Mouse (Mus musculus) common myeloid progenitor, adult 5-6 weeks (primary cell): ENCODE measurements around the gene Bcl7a. TPM values are rescaled to one million over a fixed set of nuclear protein-coding genes. Genes with fewer than 3 reads are reported as not detected.

Experiments used
- ATAC-seq: replicated peaks from 2 replicates; pipeline ENCODE4 v1.8.0; 2016; ENCODE audit warnings: low read depth, mild to moderate bottlenecking, moderate TSS enrichment, inconsistent platforms; ENCODE audit not compliant: poor library complexity, severe bottlenecking
- total RNA-seq: library from RNA; stranded (forward); fragments of 200-1000, 187-1606 nt; gene quantifications from 2 replicates; pipeline ENCODE4 v1.2.3, GENCODE M21; 2017

Bcl7a gene
- 18.9 and 19.4 TPM in 2 replicates for total RNA-seq

GRCm38 (mm10) chr5:123343707-123344627 is at the start of gene Bcl7a:
Bcl7a (plus strand) TSS chr5:123343834.
- ATAC-seq: peak; percentile 65

DNA sequence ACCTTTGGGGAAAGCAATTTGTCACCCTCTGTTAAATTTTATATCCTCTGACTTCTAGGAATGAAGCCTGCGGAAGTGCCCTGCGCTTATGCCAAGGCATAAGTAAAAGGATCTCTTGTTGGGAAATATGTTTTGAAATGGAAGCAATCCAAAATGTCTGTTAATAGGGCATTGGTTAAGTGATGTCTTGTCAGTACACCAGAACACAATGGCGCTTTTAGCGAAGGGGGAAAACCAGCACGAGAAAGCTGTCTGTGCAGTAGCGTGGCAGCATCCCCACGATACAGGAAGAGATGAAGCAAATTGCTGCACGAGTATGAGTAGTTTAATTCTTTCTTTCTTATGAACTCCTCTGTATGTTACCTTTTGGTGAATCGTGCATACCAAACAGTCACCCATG is 49.0 kb upstream of the Bcl7a start:
- ATAC-seq: no peak

GRCm38 (mm10) chr5:123296224-123296806 is 47.3 kb upstream of the Bcl7a start:
- ATAC-seq: no peak

- no peak for ATAC-seq
Measured at GRCm38 (mm10) chr5:123296972-123297754, 46.5 kb upstream of the Bcl7a start.

DNA sequence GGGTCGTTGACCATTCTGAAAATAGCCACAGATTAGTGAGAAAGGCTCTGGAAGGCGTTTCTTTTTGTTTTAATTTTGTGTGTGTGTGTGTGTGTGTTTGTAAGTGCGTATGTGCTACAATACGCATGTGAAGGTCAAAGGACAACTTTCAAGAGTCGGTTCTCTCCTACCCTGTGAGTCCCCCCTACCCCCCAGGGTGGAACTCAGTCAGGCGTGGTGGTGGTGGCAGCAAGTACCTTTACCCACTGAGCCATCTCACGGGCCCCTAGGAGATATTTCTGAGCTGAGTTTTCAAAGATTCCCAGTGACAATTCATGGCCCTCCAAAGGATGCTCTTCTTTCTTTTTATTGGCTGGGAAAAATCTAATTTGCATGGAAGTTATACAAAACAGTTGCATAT is 45.8 kb upstream of the Bcl7a start:
- no peak for ATAC-seq

- ATAC-seq: no peak
Measured at GRCm38 (mm10) chr5:123298526-123298925, 45.1 kb upstream of the Bcl7a start.

GRCm38 (mm10) chr5:123300496-123301034 is 43.1 kb upstream of the Bcl7a start:
- ATAC-seq: no peak

DNA sequence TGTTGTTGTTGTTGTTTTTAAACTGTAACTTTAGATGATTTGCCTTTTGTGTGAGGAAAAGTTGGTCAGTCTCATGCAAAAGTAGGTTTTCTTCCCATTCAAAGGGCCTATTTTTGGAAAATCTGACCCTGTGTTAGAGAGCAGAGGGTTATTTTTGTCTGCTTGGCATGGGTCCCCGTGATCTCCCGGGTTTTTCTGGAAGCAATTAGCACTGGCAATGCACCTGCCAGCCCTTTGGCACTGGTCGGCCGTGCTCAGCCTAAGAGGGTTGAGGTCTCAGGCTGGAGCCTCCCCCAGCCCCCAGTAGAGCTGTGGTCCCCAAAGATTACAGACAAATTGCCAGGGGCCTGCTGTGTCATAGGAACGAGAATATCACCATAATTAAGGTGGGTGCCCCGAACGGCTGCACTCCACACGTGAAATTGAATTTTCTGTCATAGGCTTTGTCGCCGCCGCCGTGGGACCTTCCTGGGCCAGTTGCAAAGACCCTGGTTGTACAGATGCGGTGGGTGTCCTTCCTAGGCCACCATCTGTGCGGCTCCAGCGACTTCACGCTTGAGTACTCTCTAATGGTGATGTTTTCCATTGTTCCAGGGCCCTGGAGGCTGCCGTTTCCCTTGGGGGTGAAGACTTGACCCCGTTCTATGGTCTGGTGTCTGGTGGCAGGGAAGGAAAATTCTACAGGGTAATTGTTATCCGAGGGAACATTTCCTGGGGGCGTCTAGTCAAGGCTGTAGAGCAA is 41.7 kb upstream of the Bcl7a start:
- ATAC-seq: no peak

- no peak for ATAC-seq
Measured at GRCm38 (mm10) chr5:123307630-123308282, 35.9 kb upstream of the Bcl7a start.

DNA sequence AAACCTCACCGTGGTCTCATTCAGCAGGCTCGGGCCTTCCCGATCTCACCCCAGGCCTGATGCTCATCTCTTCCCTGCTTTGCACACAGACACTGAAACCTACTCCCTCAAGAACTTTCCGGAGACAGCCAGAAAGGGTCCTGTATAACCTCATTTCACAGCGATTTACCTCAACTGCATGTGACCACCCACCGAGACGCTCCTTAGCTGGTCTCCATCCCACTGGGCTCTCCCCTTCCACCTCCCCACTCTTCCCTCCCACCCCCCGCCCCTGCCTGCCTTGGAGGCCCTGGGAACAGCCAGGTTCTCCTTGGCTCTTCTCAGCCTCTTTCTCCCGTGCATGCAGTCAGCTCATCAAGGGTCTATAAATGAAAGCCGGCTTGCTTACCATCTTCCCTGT is 33.8 kb upstream of the Bcl7a start:
- ATAC-seq: no peak

GRCm38 (mm10) chr5:123310221-123310620 is 33.4 kb upstream of the Bcl7a start:
- ATAC-seq: no peak

DNA sequence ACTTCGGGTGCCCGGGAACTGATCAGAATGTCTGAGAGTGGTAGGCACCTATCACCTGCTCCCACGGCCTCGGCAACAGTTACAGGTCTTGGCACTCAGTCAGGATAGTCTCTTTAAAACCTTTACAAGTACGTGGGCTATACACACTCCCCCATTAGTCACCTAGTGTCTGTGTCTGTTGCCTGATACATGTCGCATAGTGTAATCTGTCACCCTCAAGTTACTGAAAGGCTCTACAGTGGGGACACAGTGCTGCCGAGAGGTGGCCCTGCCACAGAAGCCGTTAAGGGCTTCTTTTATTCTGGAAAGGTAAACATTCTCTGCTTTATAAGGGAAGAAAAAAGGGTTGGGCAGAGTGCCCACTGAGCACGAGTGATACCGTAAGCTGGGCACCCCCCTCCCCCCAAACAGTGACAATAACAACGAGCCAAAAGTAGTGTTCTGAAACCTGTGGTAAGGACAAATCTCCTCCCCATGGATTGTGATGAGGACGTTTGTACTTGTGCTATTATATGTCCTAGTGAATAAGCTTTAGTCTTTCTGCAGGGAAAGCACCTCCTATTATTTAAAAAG is 30.5 kb upstream of the Bcl7a start:
- no peak for ATAC-seq

GRCm38 (mm10) chr5:123313851-123314380 is 29.7 kb upstream of the Bcl7a start:
- ATAC-seq: no peak

DNA sequence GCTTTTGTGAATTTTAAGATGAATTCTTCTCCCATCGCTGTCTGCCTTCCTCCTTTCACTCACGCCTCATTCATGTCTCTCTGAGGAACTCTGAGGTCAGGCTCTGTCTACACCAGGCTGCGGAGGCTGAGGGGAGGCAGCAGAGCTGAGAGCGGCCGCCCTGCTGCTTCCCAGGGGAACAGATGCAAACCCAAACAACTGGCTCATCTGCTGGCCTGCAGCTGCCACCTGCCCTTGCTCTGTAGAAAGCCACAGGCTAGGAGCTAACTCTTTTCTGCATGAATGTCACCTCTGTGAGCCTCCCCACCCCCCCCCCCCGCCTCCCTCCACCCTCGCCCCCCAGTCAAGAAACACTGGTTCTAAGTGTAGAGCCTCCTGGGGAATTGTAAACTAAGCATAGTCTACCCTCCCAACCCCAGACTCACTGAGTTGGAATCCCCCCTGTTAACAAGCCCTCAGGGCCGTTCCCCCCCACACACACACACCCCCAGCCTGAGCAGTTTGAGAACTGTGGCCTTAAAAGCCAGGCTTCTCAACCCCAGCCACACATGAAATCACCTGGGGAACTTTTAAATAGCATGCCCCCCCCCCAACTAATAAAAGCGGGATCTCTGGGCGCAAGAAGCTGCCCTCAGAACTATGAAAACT is 28.3 kb upstream of the Bcl7a start:
- no peak for ATAC-seq

DNA sequence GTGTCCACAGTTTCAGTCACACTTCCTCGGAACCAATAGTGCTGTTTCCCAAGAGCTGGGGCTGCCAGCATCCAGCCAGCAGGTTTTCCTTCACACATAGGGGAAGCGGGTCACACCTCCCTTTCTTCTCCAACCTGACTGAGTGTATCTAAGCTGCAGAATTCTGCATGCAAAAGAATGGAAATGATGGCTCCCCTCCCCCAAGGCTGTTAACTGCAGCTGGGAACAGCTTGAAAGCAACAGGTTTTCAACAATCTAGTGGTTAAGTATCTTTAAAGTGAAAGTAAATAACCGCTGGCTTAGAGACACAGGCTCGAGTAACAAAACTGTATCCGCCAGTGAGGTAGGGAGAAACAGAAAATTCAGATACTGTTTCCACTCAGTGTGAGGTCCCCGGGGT is 25.6 kb upstream of the Bcl7a start:
- peak; percentile 39; the same call in 1 of the 2 replicates for ATAC-seq

GRCm38 (mm10) chr5:123320136-123320535 is 23.5 kb upstream of the Bcl7a start:
- ATAC-seq: no peak

DNA sequence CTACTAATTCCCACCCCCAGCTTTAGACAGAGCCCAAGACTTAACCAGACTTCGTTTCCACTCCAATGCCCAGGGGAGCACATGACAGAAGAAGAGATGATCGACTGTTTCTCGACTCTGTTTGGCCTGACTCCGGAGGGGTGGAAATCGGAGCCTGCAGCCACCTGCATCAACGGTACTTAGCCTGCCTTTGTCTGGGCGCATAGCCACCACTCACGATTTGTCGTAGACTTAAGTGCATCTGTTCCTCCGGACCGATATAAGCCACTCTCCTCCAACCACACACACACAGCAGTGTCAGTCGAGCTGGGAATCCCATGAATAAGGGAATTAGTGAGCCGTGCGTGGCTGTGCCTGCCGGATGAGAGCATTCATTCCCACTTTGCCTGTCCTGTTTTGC is 19.4 kb upstream of the Bcl7a start:
- ATAC-seq: no peak

GRCm38 (mm10) chr5:123326006-123326750 is 17.5 kb upstream of the Bcl7a start:
- no peak for ATAC-seq
